Mouse (Mus musculus) midbrain, embryonic 10.5 days (tissue): ENCODE measurements around the gene Arfgef2. TPM values are rescaled to one million over a fixed set of nuclear protein-coding genes. Genes with fewer than 3 reads are reported as not detected.

Experiments
- DNase-seq: peaks from one replicate; pipeline ENCODE4 v3.0.0-alpha.2; 2017; ENCODE audit warnings: low spot score
- H3K27ac ChIP-seq: fragments of 300-500 bp; sonication (generic); replicated peaks from 2 replicates; pipeline ENCODE4 v1.5.1; 2016; ENCODE audit warnings: mild to moderate bottlenecking
- H3K27me3 ChIP-seq: fragments of 300-500 bp; sonication (generic); 2 replicates; pipeline ENCODE4 v1.6.1; 2016; ENCODE audit warnings: low read depth, mild to moderate bottlenecking; ENCODE audit not compliant: poor library complexity, severe bottlenecking
- H3K36me3 ChIP-seq: fragments of 300-500 bp; sonication (generic); 2 replicates; pipeline ENCODE4 v1.6.1; 2016; ENCODE audit warnings: mild to moderate bottlenecking, moderate library complexity
- H3K4me1 ChIP-seq: fragments of 300-500 bp; sonication (generic); 2 replicates; pipeline ENCODE4 v1.6.1; 2016
- H3K4me3 ChIP-seq: fragments of 300-500 bp; sonication (generic); 2 replicates; pipeline ENCODE4 v1.5.1; 2016; ENCODE audit warnings: mild to moderate bottlenecking, moderate library complexity
- H3K9me3 ChIP-seq: fragments of 300-500 bp; sonication (generic); replicated peaks from 2 replicates; pipeline ENCODE4 v1.6.1; 2016; ENCODE audit warnings: mild to moderate bottlenecking
- WGBS: fragments of 180-500 bp; shearing (Covaris S2); methylation state at CpG from one replicate; pipeline ENCODE4 v1.1.7; 2016; 5-methylcytosine and 5-hydroxymethylcytosine counted together
- polyA plus RNA-seq: library from polyadenylated mRNA; unstranded; fragments of >200 nt; fragmentation: Nextera tagmentation; extraction: Ambion mirVana; gene quantifications from 2 replicates; pipeline ENCODE4 v1.2.1, GENCODE M21; 2016

The Arfgef2 gene
- polyA plus RNA-seq, 1 experiment from 2014 or later = 4.2 TPM

DNA sequence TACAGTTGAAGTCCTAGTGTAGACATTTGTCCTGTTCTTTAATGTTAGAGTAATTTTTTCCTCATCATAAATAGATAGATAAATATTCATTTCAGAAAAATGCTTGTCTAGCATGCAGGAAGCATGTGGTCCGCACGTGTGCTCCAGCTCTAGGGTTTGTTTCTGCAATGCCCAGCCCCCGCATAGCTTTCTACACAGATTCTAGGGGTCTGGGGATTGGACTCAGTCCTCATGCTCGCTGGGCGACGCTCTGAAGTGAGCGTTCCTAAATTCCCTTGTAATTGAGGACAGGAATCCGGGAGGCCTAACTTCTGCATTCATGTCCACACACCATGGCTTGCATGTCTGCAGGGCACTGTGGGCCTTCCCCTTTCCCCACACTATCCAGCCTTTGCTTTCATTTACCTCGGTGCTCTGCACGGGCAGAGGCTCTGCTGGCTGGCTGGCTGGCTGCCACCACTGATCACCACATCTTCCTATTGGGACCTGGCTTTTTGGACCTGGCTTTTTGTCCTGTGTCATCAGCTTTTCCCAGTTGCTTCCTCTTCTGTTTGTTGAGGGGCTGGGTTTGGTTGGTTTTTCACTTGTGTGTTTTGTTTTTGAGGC, 69.4 kb downstream of the Arfgef2 start:
- Histone ChIP-seq H3K4me3 (no peak overlapping the region), H3K27me3 (no peaks in the 10 kb centered on the region), H3K9me3 (no peaks in the 10 kb centered on the region), H3K27ac (no peak overlapping the region), H3K4me1 (no peaks in the 10 kb centered on the region), H3K36me3 (peaks cover 73% of the 10 kb centered on the region)
- no peak for DNase-seq
- WGBS = 86% methylated on average over 10 of the region's 10 CpGs

DNA sequence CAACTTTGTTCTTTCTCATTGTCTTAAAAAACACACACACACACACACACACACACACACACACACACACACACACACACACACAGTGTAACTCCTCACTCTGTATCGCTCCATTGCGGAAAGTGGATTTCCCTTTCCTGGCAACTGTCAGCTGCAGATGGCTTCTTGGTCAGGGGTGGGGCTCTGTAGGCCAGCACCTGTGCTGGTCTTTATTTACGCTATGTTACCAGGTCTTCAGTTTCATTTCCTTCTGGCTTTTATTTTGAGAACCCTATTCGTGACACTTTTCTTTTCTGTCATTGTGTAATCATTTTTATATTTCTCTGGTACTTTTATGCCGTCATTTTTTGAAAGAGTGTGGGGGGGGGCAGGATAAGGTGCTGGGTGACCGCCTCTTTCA, 70.2 kb downstream of the Arfgef2 start:
- H3K27me3 ChIP-seq = no peaks in the 10 kb centered on the region
- no peaks in the 10 kb centered on the region for H3K9me3 ChIP-seq
- DNase-seq = no peak
- H3K4me3 ChIP-seq = no peak overlapping the region
- no peak overlapping the region for H3K27ac ChIP-seq
- no peaks in the 10 kb centered on the region for H3K4me1 ChIP-seq
- H3K36me3 ChIP-seq = peaks cover 66% of the 10 kb centered on the region
- 95% methylated on average over 6 of the region's 6 CpGs for WGBS

- H3K4me1 ChIP-seq = no peaks in the 10 kb centered on the region
- H3K27ac ChIP-seq = no peak overlapping the region
- no peak for DNase-seq
- H3K4me3 ChIP-seq = no peak overlapping the region
- H3K36me3 ChIP-seq = peaks cover 62% of the 10 kb centered on the region
- no peaks in the 10 kb centered on the region for H3K27me3 ChIP-seq
- no peaks in the 10 kb centered on the region for H3K9me3 ChIP-seq
- WGBS = 92% methylated on average over 10 of the region's 10 CpGs
These were observed 70.9 kb downstream of the Arfgef2 start for GRCm38 (mm10) chr2:166876331-166876730.

- no peaks in the 10 kb centered on the region for H3K27me3 ChIP-seq
- no peak overlapping the region for H3K4me3 ChIP-seq
- H3K36me3 ChIP-seq = peaks cover 22% of the 10 kb centered on the region
- 93% methylated on average over 7 of the region's 7 CpGs for WGBS
- no peak overlapping the region for H3K27ac ChIP-seq
- DNase-seq = no peak
- peaks cover 13% of the 10 kb centered on the region for H3K4me1 ChIP-seq
- no peaks in the 10 kb centered on the region for H3K9me3 ChIP-seq
These were observed 79.7 kb downstream of the Arfgef2 start for GRCm38 (mm10) chr2:166885066-166885465.

DNA sequence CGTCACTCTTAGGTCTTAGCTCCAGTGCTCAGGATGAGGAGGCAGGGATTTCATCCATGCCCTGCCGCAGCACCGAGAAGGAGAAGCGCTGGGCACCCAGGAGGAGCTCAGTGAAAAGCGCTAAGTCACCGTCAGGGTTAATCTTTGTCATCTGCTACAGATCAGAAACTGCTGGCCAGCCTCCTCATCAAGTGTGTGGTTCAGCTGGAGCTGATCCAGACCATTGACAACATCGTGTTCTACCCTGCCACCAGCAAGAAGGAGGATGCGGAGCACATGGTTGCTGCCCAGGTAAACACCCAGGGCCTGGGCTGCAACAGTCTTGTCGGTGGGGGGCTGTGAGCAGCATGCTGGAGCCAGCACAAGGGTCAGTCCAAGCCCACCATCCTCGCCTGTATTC, 80.2 kb downstream of the Arfgef2 start:
- Histone ChIP-seq H3K4me3 (no peak overlapping the region), H3K4me1 (peaks cover 13% of the 10 kb centered on the region), H3K9me3 (no peaks in the 10 kb centered on the region), H3K36me3 (peaks cover 24% of the 10 kb centered on the region), H3K27ac (peak overlapping the region; percentile 43; the same call in 1 of the 2 replicates), H3K27me3 (no peaks in the 10 kb centered on the region)
- 76% methylated on average over 10 of the region's 10 CpGs for WGBS
- no peak for DNase-seq

DNA sequence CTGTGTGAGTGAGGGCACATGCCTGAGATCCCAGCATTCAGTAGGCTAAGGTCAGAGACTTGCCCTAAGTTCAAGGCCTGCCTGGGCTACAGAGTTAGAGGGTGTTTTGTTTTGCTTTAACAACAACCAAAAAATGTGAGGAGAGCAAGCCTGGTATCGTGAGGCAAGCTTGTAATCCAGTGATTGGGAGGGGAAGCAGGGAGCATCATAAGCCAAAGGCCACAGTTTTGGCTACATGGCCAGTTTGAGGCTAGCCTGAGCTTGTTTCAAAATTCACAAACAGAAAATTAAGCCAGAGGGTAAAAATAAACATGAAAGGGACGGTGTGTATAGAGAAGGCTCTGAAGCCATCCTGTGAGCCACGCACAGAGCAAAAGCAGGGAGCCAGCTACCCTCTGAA, 80.8 kb downstream of the Arfgef2 start:
- Histone ChIP-seq H3K27ac (0 out of 2 replicates have a peak overlapping the region, but pooled peaks have one; percentile 2), H3K36me3 (peaks cover 21% of the 10 kb centered on the region), H3K4me1 (peaks cover 13% of the 10 kb centered on the region), H3K4me3 (no peak overlapping the region), H3K27me3 (no peaks in the 10 kb centered on the region), H3K9me3 (no peaks in the 10 kb centered on the region)
- no peak for DNase-seq
- WGBS = 82% methylated on average over 3 of the region's 3 CpGs

- 24% methylated on average over 11 of the region's 11 CpGs for WGBS
- Histone ChIP-seq H3K27ac (peak overlapping the region; percentile 73), H3K36me3 (peaks cover 25% of the 10 kb centered on the region), H3K4me3 (0 out of 2 replicates have a peak overlapping the region, but pooled peaks have one; percentile 12), H3K9me3 (no peaks in the 10 kb centered on the region), H3K4me1 (peaks cover 13% of the 10 kb centered on the region), H3K27me3 (no peaks in the 10 kb centered on the region)
- peak; percentile 66 for DNase-seq
These were observed 82.4 kb downstream of the Arfgef2 start for GRCm38 (mm10) chr2:166887816-166888215.

DNA sequence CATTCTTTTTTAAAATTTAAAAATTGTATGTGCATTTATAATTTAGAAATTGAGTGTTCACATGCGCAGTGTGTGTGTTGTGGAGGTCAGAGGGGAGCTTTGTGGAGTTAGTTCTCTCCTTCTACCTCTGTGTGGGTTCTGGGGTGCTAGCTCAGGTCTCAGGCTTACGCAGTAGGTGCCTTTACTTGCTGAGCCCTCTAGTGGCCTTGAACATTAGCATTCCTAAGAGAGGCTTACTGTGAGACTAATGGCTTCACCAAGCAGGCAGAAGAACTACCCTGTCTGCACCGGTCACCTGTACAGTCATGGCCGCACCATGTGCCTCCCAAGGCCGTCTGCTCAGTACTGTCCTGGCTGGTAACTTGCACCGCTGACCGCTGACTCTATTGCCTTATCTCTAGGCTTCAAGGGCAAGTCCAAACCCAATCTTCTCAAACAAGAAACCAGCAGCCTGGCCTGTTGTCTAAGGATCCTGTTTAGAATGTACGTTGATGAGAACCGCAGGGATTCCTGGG, 86.0 kb downstream of the Arfgef2 start:
- Histone ChIP-seq H3K4me3 (no peak overlapping the region), H3K36me3 (peaks cover 39% of the 10 kb centered on the region), H3K27ac (no peak overlapping the region), H3K27me3 (no peaks in the 10 kb centered on the region), H3K4me1 (peaks cover 13% of the 10 kb centered on the region), H3K9me3 (no peaks in the 10 kb centered on the region)
- WGBS = 74% methylated on average over 9 of the region's 9 CpGs
- no peak for DNase-seq

DNA sequence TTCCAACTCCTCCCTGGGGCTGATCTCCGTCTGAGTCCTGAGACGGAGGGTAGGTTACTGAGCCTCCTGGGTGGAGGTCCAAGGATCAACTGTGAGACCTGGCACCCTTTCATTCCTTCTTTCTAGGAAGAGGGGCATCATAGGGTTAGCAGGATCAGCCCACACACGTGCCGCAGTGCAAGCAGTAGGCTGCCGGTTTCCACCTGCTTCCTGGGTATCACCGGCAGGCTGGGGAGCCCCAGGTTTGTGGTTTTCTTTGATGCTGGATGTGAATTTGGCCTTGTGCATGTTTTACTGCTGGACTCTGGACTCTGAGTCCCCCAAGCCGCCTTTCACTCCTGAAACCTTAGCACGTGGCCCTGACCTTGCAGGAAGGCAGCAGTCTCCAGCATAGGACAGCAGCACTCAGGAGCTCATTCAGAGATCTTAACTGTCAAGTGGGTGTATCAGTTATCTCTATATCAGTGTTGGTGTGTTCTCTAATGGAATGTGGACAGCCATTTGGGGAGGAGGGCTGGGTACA, 86.8 kb downstream of the Arfgef2 start:
- Histone ChIP-seq H3K27me3 (no peaks in the 10 kb centered on the region), H3K4me3 (no peak overlapping the region), H3K27ac (no peak overlapping the region), H3K9me3 (no peaks in the 10 kb centered on the region), H3K4me1 (peaks cover 12% of the 10 kb centered on the region), H3K36me3 (peaks cover 39% of the 10 kb centered on the region)
- DNase-seq = no peak
- 94% methylated on average over 8 of the region's 8 CpGs for WGBS

DNA sequence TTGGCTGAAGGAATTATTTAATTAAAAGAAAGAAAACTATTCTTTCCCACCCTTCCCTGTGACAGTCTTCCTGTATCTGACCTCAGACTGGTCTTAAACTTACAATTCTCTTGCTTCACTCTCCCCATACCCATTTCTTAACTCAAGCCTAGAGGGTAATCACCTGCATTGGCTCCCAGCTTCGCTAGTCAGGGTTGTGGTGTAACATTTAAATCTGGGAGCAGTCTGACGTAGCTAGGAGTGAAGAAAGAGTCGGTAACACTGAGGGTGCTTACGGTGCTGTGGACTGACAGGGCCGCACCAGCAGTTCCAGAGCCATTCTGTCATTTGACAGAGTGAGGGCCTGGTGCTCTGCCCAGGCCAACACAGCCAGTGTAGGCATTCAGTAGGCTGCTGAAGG, 87.6 kb downstream of the Arfgef2 start:
- H3K36me3 ChIP-seq = peaks cover 39% of the 10 kb centered on the region
- H3K4me1 ChIP-seq = peaks cover 4% of the 10 kb centered on the region
- H3K4me3 ChIP-seq = no peak overlapping the region
- H3K27ac ChIP-seq = no peak overlapping the region
- WGBS = 95% methylated on average over 5 of the region's 5 CpGs
- H3K9me3 ChIP-seq = no peaks in the 10 kb centered on the region
- no peak for DNase-seq
- no peaks in the 10 kb centered on the region for H3K27me3 ChIP-seq

DNA sequence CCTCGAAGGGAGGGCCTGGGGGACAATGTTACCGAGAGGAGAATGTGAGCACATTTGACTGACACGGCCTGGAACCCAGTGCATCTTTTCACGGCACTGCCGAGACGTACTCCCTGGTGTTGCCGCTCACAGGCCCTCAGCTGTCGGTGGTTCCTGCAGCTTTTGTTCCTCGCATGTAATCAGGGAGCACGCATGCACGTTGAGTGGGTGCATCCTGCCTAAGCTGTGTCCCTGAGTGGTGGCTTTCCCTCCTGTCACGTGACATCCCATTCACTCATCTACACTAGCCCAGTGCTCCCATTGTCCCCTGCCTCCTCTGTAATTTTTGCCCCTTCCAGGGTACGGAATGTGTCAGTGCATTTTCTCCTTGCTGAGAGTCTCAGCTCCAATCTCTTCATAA, 91.0 kb downstream of the Arfgef2 start:
- Histone ChIP-seq H3K27ac (0 out of 2 replicates have a peak overlapping the region, but pooled peaks have one; percentile 3), H3K27me3 (no peaks in the 10 kb centered on the region)
- DNase-seq = no peak

GRCm38 (mm10) chr2:166896974-166897373, 91.6 kb downstream of the Arfgef2 start:
- no peaks in the 10 kb centered on the region for H3K4me1 ChIP-seq
- no peak for DNase-seq
- no peaks in the 10 kb centered on the region for H3K27me3 ChIP-seq
- 93% methylated on average over 12 of the region's 12 CpGs for WGBS
- peaks cover 29% of the 10 kb centered on the region for H3K36me3 ChIP-seq
- no peak overlapping the region for H3K27ac ChIP-seq
- no peaks in the 10 kb centered on the region for H3K9me3 ChIP-seq
- no peak overlapping the region for H3K4me3 ChIP-seq

More for the DNA sequence above, 91.0 kb downstream of the Arfgef2 start:
- no peaks in the 10 kb centered on the region for H3K4me1 ChIP-seq
- WGBS = 87% methylated on average over 13 of the region's 13 CpGs
- H3K9me3 ChIP-seq = no peaks in the 10 kb centered on the region
- peaks cover 35% of the 10 kb centered on the region for H3K36me3 ChIP-seq
- H3K4me3 ChIP-seq = no peak overlapping the region

GRCm38 (mm10) chr2:166899161-166899560, 93.8 kb downstream of the Arfgef2 start:
- 87% methylated on average over 2 of the region's 2 CpGs for WGBS

More at GRCm38 (mm10) chr2:166899161-166899560, 93.8 kb downstream of the Arfgef2 start:
- Histone ChIP-seq H3K9me3 (no peaks in the 10 kb centered on the region), H3K4me3 (no peak overlapping the region), H3K27me3 (no peaks in the 10 kb centered on the region), H3K36me3 (peaks cover 13% of the 10 kb centered on the region), H3K27ac (no peak overlapping the region), H3K4me1 (no peaks in the 10 kb centered on the region)
- DNase-seq = no peak
